Mouse (Mus musculus): Measurements from ENCODE around the gene Hoxa5. TPM values are rescaled to one million over a fixed set of nuclear protein-coding genes. Genes with fewer than 3 reads are reported as not detected.

The Hoxa5 gene
- total RNA-seq, 2 experiments from 2014 or later: not detected

- Histone ChIP-seq H3K4me3 (no peak overlapping the region), H3K27ac (no peak overlapping the region)
- no peak for TF ChIP-seq CTCF (conservative IDR thresholded peaks at IDR 0.05)
- no peak for DNase-seq (ENCODE audit: low spot score in 2 of 2)
Observed at GRCm38 (mm10) chr6:52228475-52229465, 24.4 kb upstream of the Hoxa5 start.

GRCm38 (mm10) chr6:52227470-52228222 is 23.3 kb upstream of the Hoxa5 start:
- Histone ChIP-seq H3K27ac (no peak overlapping the region), H3K4me3 (no peak overlapping the region)
- DNase-seq (ENCODE audit: low spot score in 2 of 2): no peak
- TF ChIP-seq CTCF (conservative IDR thresholded peaks at IDR 0.05): no peak

GRCm38 (mm10) chr6:52226569-52227257 is 22.3 kb upstream of the Hoxa5 start:
- H3K27ac ChIP-seq: no peak overlapping the region
- TF ChIP-seq CTCF (conservative IDR thresholded peaks at IDR 0.05): no peak

GRCm38 (mm10) chr6:52225612-52226568 is 21.5 kb upstream of the Hoxa5 start:
- no peak for TF ChIP-seq CTCF (conservative IDR thresholded peaks at IDR 0.05)
- H3K4me3 ChIP-seq: no peak overlapping the region
- no peak for DNase-seq (ENCODE audit: low spot score in 2 of 2)
- H3K27ac ChIP-seq: no peak overlapping the region

More at GRCm38 (mm10) chr6:52226569-52227257, 22.3 kb upstream of the Hoxa5 start:
- no peak overlapping the region for H3K4me3 ChIP-seq
- DNase-seq (ENCODE audit: low spot score in 2 of 2): no peak

DNA sequence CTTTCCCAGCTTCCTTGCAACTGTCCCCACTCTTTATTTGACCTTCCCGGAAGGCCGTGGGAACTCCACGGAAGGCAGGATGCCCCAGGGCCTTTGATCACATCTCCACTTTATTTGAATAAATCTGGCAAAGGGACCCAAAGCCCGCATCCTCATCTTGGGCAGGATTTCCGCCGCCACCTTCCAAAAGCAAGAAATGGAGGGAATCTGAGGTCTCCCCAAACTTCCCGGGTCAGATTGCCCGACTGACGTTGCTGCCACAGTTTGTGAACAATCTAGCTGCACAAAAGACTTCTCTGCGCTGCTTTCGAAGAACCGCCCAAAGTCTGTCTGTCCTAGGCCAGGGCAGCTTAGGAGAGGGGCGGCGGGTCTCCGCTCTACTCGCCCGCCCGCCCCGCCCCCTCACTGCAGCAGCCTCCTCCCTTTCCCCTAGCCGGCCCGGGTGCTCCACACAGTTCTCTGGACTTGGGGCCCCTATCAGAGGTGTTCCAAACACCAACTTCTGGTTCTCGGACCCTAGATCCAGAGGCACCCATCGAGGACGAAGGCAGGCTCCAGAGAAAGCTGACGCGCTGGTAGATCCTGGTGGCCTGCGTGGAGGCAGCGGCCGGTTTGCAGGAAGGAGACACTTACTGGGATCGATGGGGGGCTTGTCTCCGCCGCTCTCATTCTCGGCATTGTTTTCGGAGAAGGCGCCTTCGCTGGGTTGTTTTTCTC is 20.7 kb upstream of the Hoxa5 start:
- DNase-seq (ENCODE audit: low spot score in 2 of 2): no peak
- Histone ChIP-seq H3K4me3 (no peak overlapping the region), H3K27ac (no peak overlapping the region)
- no peak for TF ChIP-seq CTCF (conservative IDR thresholded peaks at IDR 0.05)

DNA sequence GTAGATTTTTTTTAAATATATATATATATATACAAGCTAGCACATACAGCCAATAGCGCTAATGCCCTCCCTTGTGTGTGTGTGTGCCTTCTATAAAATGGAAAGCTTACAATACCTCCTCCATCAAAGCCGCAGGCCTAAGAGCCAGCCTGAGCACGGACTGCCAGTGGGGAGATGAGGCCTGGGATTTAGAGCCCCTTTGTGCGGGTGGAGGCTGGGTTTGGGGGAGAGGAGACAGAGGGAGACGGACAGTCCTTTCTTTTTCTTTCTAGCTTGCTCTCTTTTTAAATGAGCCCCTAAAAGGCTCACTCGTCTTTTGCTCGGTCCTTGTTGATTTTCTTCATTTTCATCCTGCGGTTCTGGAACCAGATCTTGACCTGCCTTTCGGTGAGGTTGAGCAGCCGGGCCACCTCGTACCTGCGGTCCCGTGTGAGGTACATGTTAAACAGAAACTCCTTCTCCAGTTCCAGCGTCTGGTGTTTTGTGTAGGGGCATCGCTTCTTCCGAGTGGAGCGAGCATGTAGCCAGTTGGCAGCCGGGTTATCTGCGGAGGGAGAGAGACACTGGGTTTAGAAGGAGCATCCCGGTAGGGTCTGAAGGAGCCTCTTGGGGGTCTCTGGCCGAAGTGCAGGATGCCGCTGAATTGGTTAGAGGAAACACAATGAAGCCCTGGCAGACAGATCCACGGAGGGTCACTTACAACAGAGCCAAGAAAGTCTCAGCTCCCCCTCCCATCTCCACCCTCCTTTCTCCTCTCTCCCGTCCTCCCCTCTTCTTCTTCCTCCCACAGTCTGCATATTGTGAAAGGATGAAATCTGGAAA is 19.8 kb upstream of the Hoxa5 start:
- H3K27ac ChIP-seq: no peak overlapping the region
- H3K4me3 ChIP-seq: no peak overlapping the region
- DNase-seq (ENCODE audit: low spot score in 2 of 2): no peak
- TF ChIP-seq CTCF (conservative IDR thresholded peaks at IDR 0.05): no peak

DNA sequence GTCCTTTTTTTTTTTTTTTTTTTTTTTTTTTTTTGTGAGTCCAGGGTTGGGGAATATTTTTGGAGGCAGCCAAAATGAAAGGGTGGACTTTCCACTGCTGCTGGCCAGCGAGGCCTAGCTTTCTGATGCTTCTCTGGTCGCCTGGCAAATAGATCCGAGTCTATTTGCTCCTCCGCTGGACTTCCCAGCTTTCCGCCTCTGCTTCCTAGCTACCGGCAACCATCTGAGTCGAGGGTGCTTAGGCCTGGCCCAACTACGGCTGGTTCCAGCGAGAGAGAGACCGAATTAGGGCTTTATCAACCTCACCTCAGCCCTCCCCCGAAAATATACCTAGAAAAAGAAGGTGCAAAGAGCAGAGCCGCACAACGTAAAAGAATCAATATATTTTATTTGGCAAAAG is 18.3 kb upstream of the Hoxa5 start:
- no peak for DNase-seq (ENCODE audit: low spot score in 2 of 2)
- Histone ChIP-seq H3K4me3 (no peak overlapping the region), H3K27ac (no peak overlapping the region)
- no peak for TF ChIP-seq CTCF (conservative IDR thresholded peaks at IDR 0.05)

GRCm38 (mm10) chr6:52221993-52222685 is 17.8 kb upstream of the Hoxa5 start:
- no peak for TF ChIP-seq CTCF (conservative IDR thresholded peaks at IDR 0.05)
- no peak for DNase-seq (ENCODE audit: low spot score in 2 of 2)
- no peak overlapping the region for H3K27ac ChIP-seq
- peak overlapping the region; percentile 63; the same call in 1 of the 2 replicates for H3K4me3 ChIP-seq

DNA sequence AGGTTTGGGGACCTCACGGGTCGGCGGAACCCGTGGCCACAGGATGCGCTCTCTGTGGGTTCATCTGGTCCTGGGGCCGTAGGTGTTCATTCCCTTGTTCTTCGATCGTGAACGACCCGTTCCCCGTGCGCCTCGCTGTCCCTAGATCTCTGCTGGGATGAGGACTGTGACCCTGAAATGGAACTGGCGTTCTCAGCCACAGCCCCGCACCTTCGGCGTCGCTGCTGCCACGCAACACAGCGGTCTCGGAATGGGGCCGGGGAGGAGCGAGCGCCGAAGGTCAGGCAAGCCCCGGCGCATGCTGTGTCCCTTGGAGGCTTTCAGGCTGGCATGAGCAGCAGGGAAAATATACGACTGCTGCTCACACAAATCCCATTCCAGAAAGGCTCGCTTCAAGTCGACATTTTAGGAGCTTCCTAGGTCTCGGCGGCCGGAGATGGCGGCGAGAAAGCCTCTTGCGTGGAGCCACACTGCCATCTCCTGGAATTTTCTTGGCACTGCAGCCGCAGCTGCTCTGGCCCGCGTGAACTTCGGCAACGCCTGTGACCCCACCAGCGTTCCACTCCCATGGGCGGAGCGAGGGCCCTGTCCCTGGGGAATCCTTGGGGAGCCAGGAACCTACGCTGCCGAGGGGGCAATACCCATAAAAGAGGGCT is 17.1 kb upstream of the Hoxa5 start, which contains the start of gene Hoxa7:
TSS of gene Hoxa7 (minus strand) at position 518 of the 656 bp plus-strand sequence.
- peak; percentile 68 to 81 for DNase-seq (ENCODE audit: low spot score in 2 of 2)
- H3K4me3 ChIP-seq: peak within 1 kb of the TSS; percentile 63
- peak; percentile 100 for TF ChIP-seq CTCF (conservative IDR thresholded peaks at IDR 0.05)
- H3K27ac ChIP-seq: no peak within 1 kb of the TSS
